Mouse (Mus musculus) left cerebral cortex, postnatal 14 days (tissue): ENCODE data around the gene Mul1. TPM values are rescaled to one million over a fixed set of nuclear protein-coding genes. Genes with fewer than 3 reads are reported as not detected.

Experiments
- DNase-seq, 2 experiments: peaks; one replicate each; pipeline ENCODE4 v3.0.0; 2021 to 2022; ENCODE audit warnings: low spot score in 2 of 2, mixed read lengths in 1 of 2
- intact Hi-C: fragments of 180-260 bp; cut with DNase I; formaldehyde crosslinking; loops from one replicate; pipeline ENCODE4 v1.15.1; 2025
- total RNA-seq, 2 experiments: library from RNA; stranded (reverse); gene quantifications; 2 replicates each; pipeline ENCODE4 v1.2.3; 2021

Mul1 gene
- total RNA-seq, 2 experiments from 2014 or later, result 50.5 to 55.9 TPM

- DNase-seq, result no peak
- intact Hi-C loops, result loop anchor here (2.0 kb wide), 1 partner anchor 49 kb away; no protein-coding TSS in a partner anchor
Measured at GRCm38 (mm10) chr4:138455956-138456341, 21.5 kb downstream of the Mul1 start.

- intact Hi-C loops, result no loop called here
Measured at GRCm38 (mm10) chr4:138456536-138456935, 22.1 kb downstream of the Mul1 start.

GRCm38 (mm10) chr4:138457091-138457490 is 22.6 kb downstream of the Mul1 start:
- no peak for DNase-seq
- intact Hi-C loops, result no loop called here

More at GRCm38 (mm10) chr4:138456536-138456935, 22.1 kb downstream of the Mul1 start:
- no peak for DNase-seq

- DNase-seq, result no peak
- intact Hi-C loops, result no loop called here
Measured at GRCm38 (mm10) chr4:138458171-138458570, 23.7 kb downstream of the Mul1 start.

- intact Hi-C loops, result no loop called here
- DNase-seq, result peak in 1 of 2 experiments; percentile 37
Measured at GRCm38 (mm10) chr4:138458735-138459440, 24.4 kb downstream of the Mul1 start.

GRCm38 (mm10) chr4:138459775-138460174 is 25.3 kb downstream of the Mul1 start:
- intact Hi-C loops, result loop anchor here (5.0 kb wide), 1 partner anchor 93 kb away; no protein-coding TSS in a partner anchor
- no peak for DNase-seq

GRCm38 (mm10) chr4:138460910-138461309 is 26.4 kb downstream of the Mul1 start:
- intact Hi-C loops, result loop anchor here (5.0 kb wide), 1 partner anchor 91 kb away; no protein-coding TSS in a partner anchor
- no peak for DNase-seq

GRCm38 (mm10) chr4:138461471-138461870 is 27.0 kb downstream of the Mul1 start:
- no peak for DNase-seq
- intact Hi-C loops, result loop anchor here (5.0 kb wide), 1 partner anchor 91 kb away; no protein-coding TSS in a partner anchor

GRCm38 (mm10) chr4:138462971-138463831 is 28.7 kb downstream of the Mul1 start:
- DNase-seq, result peak; percentile 66 to 86
- intact Hi-C loops, result loop anchor here (2.0 to 5.0 kb wide), 2 partner anchors 42 to 89 kb away; no protein-coding TSS in a partner anchor

GRCm38 (mm10) chr4:138463832-138464487 is 29.5 kb downstream of the Mul1 start:
- intact Hi-C loops, result loop anchor here (2.0 to 5.0 kb wide), 2 partner anchors 41 to 88 kb away; no protein-coding TSS in a partner anchor
- DNase-seq, result peak; percentile 72 to 84

- intact Hi-C loops, result loop anchor here (5.0 kb wide), 1 partner anchor 87 kb away; no protein-coding TSS in a partner anchor
- peak; percentile 61 to 75 for DNase-seq
Measured at GRCm38 (mm10) chr4:138464667-138465353, 30.3 kb downstream of the Mul1 start.

GRCm38 (mm10) chr4:138465446-138465845 is 31.0 kb downstream of the Mul1 start:
- DNase-seq, result no peak
- intact Hi-C loops, result no loop called here

- intact Hi-C loops, result no loop called here
Measured at GRCm38 (mm10) chr4:138466690-138467089, 32.2 kb downstream of the Mul1 start.

GRCm38 (mm10) chr4:138467451-138467850 is 33.0 kb downstream of the Mul1 start:
- DNase-seq, result no peak
- intact Hi-C loops, result no loop called here

More at GRCm38 (mm10) chr4:138466690-138467089, 32.2 kb downstream of the Mul1 start:
- no peak for DNase-seq

GRCm38 (mm10) chr4:138469080-138469479 is 34.6 kb downstream of the Mul1 start:
- intact Hi-C loops, result no loop called here
- DNase-seq, result no peak

GRCm38 (mm10) chr4:138471241-138471640 is 36.8 kb downstream of the Mul1 start:
- DNase-seq, result no peak
- intact Hi-C loops, result no loop called here

GRCm38 (mm10) chr4:138479595-138479994 is 45.1 kb downstream of the Mul1 start:
- peak; percentile 70 to 88 for DNase-seq
- intact Hi-C loops, result no loop called here

GRCm38 (mm10) chr4:138480962-138481361 is 46.5 kb downstream of the Mul1 start:
- DNase-seq, result no peak
- intact Hi-C loops, result no loop called here

GRCm38 (mm10) chr4:138482721-138483120 is 48.2 kb downstream of the Mul1 start:
- DNase-seq, result no peak
- intact Hi-C loops, result no loop called here
